Mouse (Mus musculus): Measurements from ENCODE around the gene Lima1. TPM values are rescaled to one million over a fixed set of nuclear protein-coding genes. Genes with fewer than 3 reads are reported as not detected.

Lima1 gene
- polyA plus RNA-seq, 1 experiment from 2014 or later, result 64.3 TPM

DNA sequence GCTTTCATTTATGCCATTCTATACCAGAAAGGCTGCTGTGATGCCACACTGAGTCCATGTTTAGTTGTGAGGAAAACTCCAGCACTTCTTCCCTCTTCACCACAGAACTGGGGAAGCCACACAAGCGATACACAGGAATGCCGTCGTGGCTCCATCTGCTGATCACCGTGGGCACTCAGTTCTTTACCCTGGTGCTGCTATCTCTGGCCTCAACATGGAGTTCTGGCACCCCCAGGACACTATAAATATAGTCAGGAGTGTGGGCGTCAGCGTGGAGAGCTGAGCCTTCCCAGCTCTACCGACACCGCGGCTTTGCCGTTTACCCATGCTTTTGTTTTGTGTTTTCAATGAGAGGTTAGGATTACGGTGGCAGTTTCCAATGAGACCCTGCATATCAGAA, 138.6 kb downstream of the Lima1 start:
- Histone ChIP-seq H3K9me3 (ENCODE audit: control insufficient read depth) (no peaks in the 10 kb centered on the region), H3K27me3 (replicated peaks; ENCODE audit: control insufficient read depth, insufficient read depth, low read length) (no peaks in the 10 kb centered on the region), H3K36me3 (ENCODE audit: control insufficient read depth, insufficient read depth) (peaks cover 41% of the 10 kb centered on the region), H3K27ac (ENCODE audit: low read depth, low read length) (no peak overlapping the region), H3K4me2 (replicated peaks; ENCODE audit: low read depth) (no peak overlapping the region), H3K4me1 (replicated peaks; ENCODE audit: control insufficient read depth, insufficient read depth, low read length) (no peaks in the 10 kb centered on the region), H3K9ac (ENCODE audit: low read depth, low read length) (no peak overlapping the region), H3K4me3 (ENCODE audit: low read depth, low read length) (no peak overlapping the region)
- 91% methylated on average over 11 of the region's 11 CpGs for WGBS
- ATAC-seq, result no peak
- no peak for TF ChIP-seq CTCF (IDR thresholded peaks at IDR 0.05; ENCODE audit: low read depth)

DNA sequence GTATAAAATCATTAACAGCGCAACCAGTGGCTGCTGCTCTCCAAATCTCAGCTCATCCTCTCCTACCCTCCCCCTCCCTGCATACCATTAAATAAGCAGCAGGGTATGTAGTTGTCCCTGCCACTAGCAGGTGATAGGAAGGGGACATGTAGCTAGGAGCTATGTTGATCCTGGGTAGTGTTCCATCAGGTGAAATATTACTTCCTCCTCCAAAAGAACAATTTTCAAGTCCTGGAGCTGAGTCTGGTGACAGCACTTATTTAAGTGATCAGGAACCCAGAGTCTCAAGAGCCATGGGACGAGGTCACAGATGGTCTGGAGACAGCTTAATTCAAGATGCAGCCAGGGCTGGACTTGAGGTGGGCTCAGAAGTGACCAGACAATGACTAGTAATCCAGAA, 139.6 kb downstream of the Lima1 start:
- Histone ChIP-seq H3K4me2 (replicated peaks; ENCODE audit: low read depth) (no peak overlapping the region), H3K9me3 (ENCODE audit: control insufficient read depth) (no peaks in the 10 kb centered on the region), H3K9ac (ENCODE audit: low read depth, low read length) (no peak overlapping the region), H3K36me3 (ENCODE audit: control insufficient read depth, insufficient read depth) (peaks cover 33% of the 10 kb centered on the region), H3K4me3 (ENCODE audit: low read depth, low read length) (no peak overlapping the region), H3K4me1 (replicated peaks; ENCODE audit: control insufficient read depth, insufficient read depth, low read length) (no peaks in the 10 kb centered on the region), H3K27ac (ENCODE audit: low read depth, low read length) (no peak overlapping the region), H3K27me3 (replicated peaks; ENCODE audit: control insufficient read depth, insufficient read depth, low read length) (no peaks in the 10 kb centered on the region)
- ATAC-seq, result no peak
- TF ChIP-seq CTCF (IDR thresholded peaks at IDR 0.05; ENCODE audit: low read depth), result no peak
- 86% methylated on average over 2 of the region's 2 CpGs for WGBS

DNA sequence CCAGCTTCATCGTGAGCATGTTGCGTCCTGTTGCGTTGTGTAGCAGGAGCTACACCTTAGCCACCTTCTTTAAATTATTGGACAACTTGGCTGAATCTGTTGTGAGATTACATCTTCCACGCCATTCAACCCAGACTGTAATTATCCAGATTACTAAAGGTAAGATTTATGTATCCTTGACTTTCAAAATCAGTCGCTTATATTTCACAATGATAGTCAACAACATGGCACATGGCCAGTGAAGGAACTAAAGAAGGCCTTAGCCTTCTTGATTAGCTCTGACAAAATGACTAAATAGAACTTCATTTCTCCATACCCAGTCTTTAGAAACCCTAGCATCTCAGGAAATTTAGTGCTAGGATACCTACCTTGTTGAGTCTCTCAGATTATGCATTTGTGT, 142.1 kb downstream of the Lima1 start:
- Histone ChIP-seq H3K9ac (ENCODE audit: low read depth, low read length) (no peak overlapping the region), H3K4me1 (replicated peaks; ENCODE audit: control insufficient read depth, insufficient read depth, low read length) (no peaks in the 10 kb centered on the region), H3K9me3 (ENCODE audit: control insufficient read depth) (no peaks in the 10 kb centered on the region), H3K4me3 (ENCODE audit: low read depth, low read length) (no peak overlapping the region), H3K36me3 (ENCODE audit: control insufficient read depth, insufficient read depth) (peaks cover 35% of the 10 kb centered on the region), H3K27ac (ENCODE audit: low read depth, low read length) (no peak overlapping the region), H3K4me2 (replicated peaks; ENCODE audit: low read depth) (no peak overlapping the region), H3K27me3 (replicated peaks; ENCODE audit: control insufficient read depth, insufficient read depth, low read length) (no peaks in the 10 kb centered on the region)
- 93% methylated on average over 5 of the region's 5 CpGs for WGBS
- ATAC-seq, result no peak
- no peak for TF ChIP-seq CTCF (IDR thresholded peaks at IDR 0.05; ENCODE audit: low read depth)

DNA sequence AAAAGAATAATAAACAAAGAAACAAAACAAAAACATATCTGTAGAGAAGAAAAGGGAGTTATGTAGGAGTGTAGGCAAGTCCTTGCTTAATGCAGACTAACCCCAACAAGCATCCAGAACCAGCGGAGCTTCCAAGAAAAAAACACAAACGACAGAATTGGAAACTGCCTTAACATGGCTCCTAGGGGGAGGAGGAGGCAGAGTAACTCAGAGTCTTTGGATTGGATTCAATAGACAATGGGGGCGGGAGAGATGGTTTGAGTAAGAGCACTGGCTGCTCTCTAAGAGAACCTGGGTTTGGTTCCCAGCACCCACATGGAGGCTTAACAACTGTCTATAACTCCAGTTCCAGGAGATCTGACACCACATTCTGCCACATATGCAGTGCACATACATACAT, 143.6 kb downstream of the Lima1 start:
- WGBS, result 89% methylated on average over 3 of the region's 3 CpGs
- Histone ChIP-seq H3K4me1 (replicated peaks; ENCODE audit: control insufficient read depth, insufficient read depth, low read length) (0 out of 2 replicates have a peak, but pooled peaks cover under 1% of the 10 kb centered on the region), H3K27ac (ENCODE audit: low read depth, low read length) (no peak overlapping the region), H3K9me3 (ENCODE audit: control insufficient read depth) (no peaks in the 10 kb centered on the region), H3K4me2 (replicated peaks; ENCODE audit: low read depth) (no peak overlapping the region), H3K27me3 (replicated peaks; ENCODE audit: control insufficient read depth, insufficient read depth, low read length) (no peaks in the 10 kb centered on the region), H3K36me3 (ENCODE audit: control insufficient read depth, insufficient read depth) (peaks cover 32% of the 10 kb centered on the region), H3K4me3 (ENCODE audit: low read depth, low read length) (no peak overlapping the region), H3K9ac (ENCODE audit: low read depth, low read length) (no peak overlapping the region)
- ATAC-seq, result no peak
- TF ChIP-seq CTCF (IDR thresholded peaks at IDR 0.05; ENCODE audit: low read depth), result no peak

DNA sequence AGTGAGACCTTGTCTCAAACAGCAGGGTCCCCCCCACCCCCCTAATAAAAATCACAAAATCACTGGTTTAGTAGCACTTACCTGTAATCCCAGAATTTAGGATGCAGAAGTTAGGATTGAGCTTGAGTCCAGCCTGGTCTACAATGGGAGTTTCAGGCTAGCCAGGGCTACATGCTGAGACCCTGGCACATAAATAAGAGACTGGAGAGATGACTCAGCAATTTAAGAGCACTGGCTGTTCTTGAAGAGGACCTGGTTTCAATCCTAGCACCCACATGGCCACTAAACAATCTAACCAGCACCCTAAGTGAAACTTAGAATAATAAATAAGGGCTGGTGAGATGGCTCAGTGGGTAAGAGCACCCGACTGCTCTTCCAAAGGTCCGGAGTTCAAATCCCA, 144.1 kb downstream of the Lima1 start:
- no peak for ATAC-seq
- WGBS, result 100% methylated on average over 2 of the region's 2 CpGs
- no peak for TF ChIP-seq CTCF (IDR thresholded peaks at IDR 0.05; ENCODE audit: low read depth)
- H3K9ac ChIP-seq (ENCODE audit: low read depth, low read length), result no peak overlapping the region
- no peak overlapping the region for H3K4me3 ChIP-seq (ENCODE audit: low read depth, low read length)
- H3K4me2 ChIP-seq (replicated peaks; ENCODE audit: low read depth), result no peak overlapping the region
- H3K36me3 ChIP-seq (ENCODE audit: control insufficient read depth, insufficient read depth), result peaks cover 27% of the 10 kb centered on the region
- H3K27me3 ChIP-seq (replicated peaks; ENCODE audit: control insufficient read depth, insufficient read depth, low read length), result no peaks in the 10 kb centered on the region
- no peak overlapping the region for H3K27ac ChIP-seq (ENCODE audit: low read depth, low read length)
- H3K9me3 ChIP-seq (ENCODE audit: control insufficient read depth), result no peaks in the 10 kb centered on the region
- H3K4me1 ChIP-seq (replicated peaks; ENCODE audit: control insufficient read depth, insufficient read depth, low read length), result 0 out of 2 replicates have a peak, but pooled peaks cover 5% of the 10 kb centered on the region

DNA sequence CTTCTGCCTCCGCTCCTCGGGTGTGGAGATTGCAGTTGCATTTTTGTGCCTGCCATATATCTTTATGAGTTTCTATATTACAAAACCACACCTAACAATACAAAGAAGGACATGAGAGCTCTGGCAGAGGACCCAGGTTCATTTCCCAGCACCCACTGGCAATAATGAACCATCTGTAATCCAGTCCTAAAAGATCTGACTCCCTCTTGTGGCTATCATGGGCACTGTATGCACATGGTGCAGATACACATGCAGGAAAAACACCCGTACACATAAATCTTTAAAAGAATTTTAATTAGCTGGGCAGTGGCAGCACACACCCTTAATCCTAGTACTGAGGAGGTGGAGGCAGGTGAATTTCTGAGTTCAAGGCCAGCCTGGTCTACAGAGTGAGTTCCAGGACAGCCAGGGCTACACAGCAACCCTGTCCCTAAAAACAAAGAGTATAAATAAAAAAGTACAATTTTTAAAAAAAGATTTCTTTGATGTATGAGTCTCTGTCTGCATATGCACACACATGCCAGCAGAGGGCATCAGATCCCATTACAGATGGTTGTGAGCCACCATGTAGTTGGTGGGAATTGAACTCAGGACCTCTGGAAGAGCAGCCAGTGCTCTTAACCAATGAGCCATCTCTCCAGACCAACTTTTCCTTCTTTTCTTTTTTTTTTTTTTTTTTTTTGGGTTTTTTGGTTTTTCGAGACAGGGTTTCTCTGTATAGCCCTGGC, 146.0 kb downstream of the Lima1 start:
- H3K9me3 ChIP-seq (ENCODE audit: control insufficient read depth), result no peaks in the 10 kb centered on the region
- H3K36me3 ChIP-seq (ENCODE audit: control insufficient read depth, insufficient read depth), result peaks cover 19% of the 10 kb centered on the region
- no peak overlapping the region for H3K9ac ChIP-seq (ENCODE audit: low read depth, low read length)
- no peak overlapping the region for H3K4me2 ChIP-seq (replicated peaks; ENCODE audit: low read depth)
- no peak overlapping the region for H3K27ac ChIP-seq (ENCODE audit: low read depth, low read length)
- 85% methylated on average over 3 of the region's 4 CpGs for WGBS
- H3K27me3 ChIP-seq (replicated peaks; ENCODE audit: control insufficient read depth, insufficient read depth, low read length), result no peaks in the 10 kb centered on the region
- peak; percentile 48 for TF ChIP-seq CTCF (IDR thresholded peaks at IDR 0.05; ENCODE audit: low read depth)
- H3K4me1 ChIP-seq (replicated peaks; ENCODE audit: control insufficient read depth, insufficient read depth, low read length), result peaks cover 10% of the 10 kb centered on the region; the same call in 1 of the 2 replicates
- H3K4me3 ChIP-seq (ENCODE audit: low read depth, low read length), result no peak overlapping the region
- no peak for ATAC-seq

Other genes with a start within 250 kb of the Lima1 start
- 23.2 and 25.7 TPM in 2 replicates for gene Racgap1, start 223.8 kb downstream of the Lima1 start, polyA plus RNA-seq (2015; fragmentation: Nextera tagmentation; extraction: Ambion mirVana)
- 1.4 and 2.1 TPM in 2 replicates for gene Asic1, start 205.1 kb downstream of the Lima1 start, polyA plus RNA-seq (2015; fragmentation: Nextera tagmentation; extraction: Ambion mirVana)
- 13.2 and 13.3 TPM in 2 replicates for gene Smarcd1, start 173.3 kb downstream of the Lima1 start, polyA plus RNA-seq (2015; fragmentation: Nextera tagmentation; extraction: Ambion mirVana)
- 1.2 and 3.0 TPM in 2 replicates for gene Gm17349, start 170.0 kb downstream of the Lima1 start, polyA plus RNA-seq (2015; fragmentation: Nextera tagmentation; extraction: Ambion mirVana)
- 124 and 136 TPM in 2 replicates for gene Gpd1, start 157.9 kb downstream of the Lima1 start, polyA plus RNA-seq (2015; fragmentation: Nextera tagmentation; extraction: Ambion mirVana)
- 298 and 301 TPM in 2 replicates for gene Cox14, start 149.8 kb downstream of the Lima1 start, polyA plus RNA-seq (2015; fragmentation: Nextera tagmentation; extraction: Ambion mirVana)
- gene Cers5, start 102.6 kb downstream of the Lima1 start, polyA plus RNA-seq (2015; fragmentation: Nextera tagmentation; extraction: Ambion mirVana), result 18.7 and 19.2 TPM in 2 replicates
- not detected in 2 replicates for gene Fam186a, start 91.6 kb upstream of the Lima1 start, polyA plus RNA-seq (2015; fragmentation: Nextera tagmentation; extraction: Ambion mirVana)
- gene Larp4, start 94.6 kb upstream of the Lima1 start, polyA plus RNA-seq (2015; fragmentation: Nextera tagmentation; extraction: Ambion mirVana), result 29.7 and 32.5 TPM in 2 replicates
- gene Dip2b, start 163.2 kb upstream of the Lima1 start, polyA plus RNA-seq (2015; fragmentation: Nextera tagmentation; extraction: Ambion mirVana), result 4.9 and 5.0 TPM in 2 replicates